Mouse (Mus musculus) CD4-positive, CD25-positive, alpha-beta regulatory T cell, adult 2 months (primary cell): Measurements from ENCODE around the gene Ints14.
A peak's percentile ranks its signal among the peaks of the same experiment; 100 is the strongest.

Experiments
- DNase-seq: peaks from one replicate; pipeline ENCODE4 v3.0.0-alpha.2; 2012; ENCODE audit warnings: low read depth, low spot score

Gene Ints14

GRCm38 (mm10) chr9:64960117-64960977 lies at the start of gene Ints14:
Ints14 (plus strand) TSS chr9:64960905.
- peak; percentile 97 for DNase-seq

- no peak for DNase-seq
Measured at GRCm38 (mm10) chr9:64913406-64913805, 47.3 kb upstream of the Ints14 start.

GRCm38 (mm10) chr9:64913973-64914372 lies 46.7 kb upstream of the Ints14 start:
- DNase-seq: no peak

GRCm38 (mm10) chr9:64914629-64915028 lies 46.1 kb upstream of the Ints14 start:
- peak; percentile 36 for DNase-seq

GRCm38 (mm10) chr9:64918560-64918959 lies 42.1 kb upstream of the Ints14 start:
- peak; percentile 75 for DNase-seq

- no peak for DNase-seq
Measured at GRCm38 (mm10) chr9:64925771-64926170, 34.9 kb upstream of the Ints14 start.

- no peak for DNase-seq
Measured at GRCm38 (mm10) chr9:64926201-64926991, 34.3 kb upstream of the Ints14 start.

- no peak for DNase-seq
Measured at GRCm38 (mm10) chr9:64930256-64930655, 30.4 kb upstream of the Ints14 start.

- no peak for DNase-seq
Measured at GRCm38 (mm10) chr9:64931751-64932610, 28.7 kb upstream of the Ints14 start.

- DNase-seq: no peak
Measured at GRCm38 (mm10) chr9:64934015-64934754, 26.5 kb upstream of the Ints14 start.

GRCm38 (mm10) chr9:64936508-64936907 lies 24.2 kb upstream of the Ints14 start:
- DNase-seq: peak; percentile 87

GRCm38 (mm10) chr9:64937491-64937890 lies 23.2 kb upstream of the Ints14 start:
- peak; percentile 24 for DNase-seq

GRCm38 (mm10) chr9:64938535-64938934 lies 22.2 kb upstream of the Ints14 start:
- DNase-seq: no peak

- DNase-seq: no peak
Measured at GRCm38 (mm10) chr9:64939281-64939680, 21.4 kb upstream of the Ints14 start.

GRCm38 (mm10) chr9:64939790-64940189 lies 20.9 kb upstream of the Ints14 start:
- DNase-seq: no peak

- DNase-seq: no peak
Measured at GRCm38 (mm10) chr9:64940731-64941346, 19.9 kb upstream of the Ints14 start.

GRCm38 (mm10) chr9:64941650-64942049 lies 19.1 kb upstream of the Ints14 start:
- no peak for DNase-seq

- no peak for DNase-seq
Measured at GRCm38 (mm10) chr9:64943997-64944396, 16.7 kb upstream of the Ints14 start.

GRCm38 (mm10) chr9:64947483-64948095 lies 13.1 kb upstream of the Ints14 start:
- DNase-seq: no peak

GRCm38 (mm10) chr9:64951161-64951657 lies 9.5 kb upstream of the Ints14 start, which contains the start of gene Slc24a1:
Slc24a1 (minus strand) TSS chr9:64951607.
- DNase-seq: no peak
